Mouse (Mus musculus) heart, embryonic 16.5 days (tissue): ENCODE results near the gene Olfr12. TPM values are rescaled to one million over a fixed set of nuclear protein-coding genes. Genes with fewer than 3 reads are reported as not detected.

ENCODE experiments used
- ATAC-seq: fragments of 200-750 bp; cut with Nextera tagmentation; replicated peaks from 2 replicates; pipeline ENCODE4 v1.8.0; 2017; ENCODE audit warnings: moderate number of reproducible peaks; ENCODE audit not compliant: insufficient read depth, low FRiP score; ENCODE audit errors: extremely low read depth
- H3K27ac ChIP-seq: fragments of 300-500 bp; sonication (generic); 2 replicates; pipeline ENCODE4 v1.5.1; 2014; ENCODE audit warnings: mild to moderate bottlenecking, low read length, control low read depth, moderate library complexity
- H3K27me3 ChIP-seq: fragments of 300-500 bp; sonication (generic); 2 replicates; pipeline ENCODE4 v1.6.1; 2014; ENCODE audit warnings: low read length, mixed read lengths; ENCODE audit not compliant: control insufficient read depth, insufficient read depth
- H3K36me3 ChIP-seq: fragments of 300-500 bp; sonication (generic); 2 replicates; pipeline ENCODE4 v1.6.1; 2014; ENCODE audit not compliant: control insufficient read depth, insufficient read depth
- H3K4me1 ChIP-seq: fragments of 300-500 bp; sonication (generic); 2 replicates; pipeline ENCODE4 v1.6.1; 2014; ENCODE audit warnings: low read length, mixed read lengths; ENCODE audit not compliant: control insufficient read depth, insufficient read depth
- H3K4me2 ChIP-seq: fragments of 300-500 bp; sonication (generic); 2 replicates; pipeline ENCODE4 v1.6.1; 2014; ENCODE audit warnings: low read depth, mild to moderate bottlenecking, control low read depth, low read length
- H3K4me3 ChIP-seq: fragments of 300-500 bp; sonication (generic); 2 replicates; pipeline ENCODE4 v1.5.1; 2014; ENCODE audit warnings: mild to moderate bottlenecking, control low read depth, low read length
- H3K9ac ChIP-seq: fragments of 300-500 bp; sonication (generic); 2 replicates; pipeline ENCODE4 v1.6.1; 2014; ENCODE audit warnings: low read length, control low read depth
- H3K9me3 ChIP-seq: fragments of 300-500 bp; sonication (generic); replicated peaks from 2 replicates; pipeline ENCODE4 v1.6.1; 2016; ENCODE audit warnings: low read length; ENCODE audit not compliant: control insufficient read depth
- WGBS: fragments of 180-500 bp; shearing (Covaris S2); extraction: QIAGEN DNeasy Blood & Tissue Kit; methylation state at CpG from one replicate; pipeline ENCODE4 v1.1.7; 2014; 5-methylcytosine and 5-hydroxymethylcytosine counted together
- polyA plus RNA-seq: library from polyadenylated mRNA; unstranded; fragments of >200 nt; fragmentation: Nextera tagmentation; extraction: Ambion mirVana; gene quantifications from 2 replicates; pipeline ENCODE4 v1.2.1, GENCODE M21; 2015

Olfr12 gene
- polyA plus RNA-seq, 1 experiment from 2014 or later = not detected

DNA sequence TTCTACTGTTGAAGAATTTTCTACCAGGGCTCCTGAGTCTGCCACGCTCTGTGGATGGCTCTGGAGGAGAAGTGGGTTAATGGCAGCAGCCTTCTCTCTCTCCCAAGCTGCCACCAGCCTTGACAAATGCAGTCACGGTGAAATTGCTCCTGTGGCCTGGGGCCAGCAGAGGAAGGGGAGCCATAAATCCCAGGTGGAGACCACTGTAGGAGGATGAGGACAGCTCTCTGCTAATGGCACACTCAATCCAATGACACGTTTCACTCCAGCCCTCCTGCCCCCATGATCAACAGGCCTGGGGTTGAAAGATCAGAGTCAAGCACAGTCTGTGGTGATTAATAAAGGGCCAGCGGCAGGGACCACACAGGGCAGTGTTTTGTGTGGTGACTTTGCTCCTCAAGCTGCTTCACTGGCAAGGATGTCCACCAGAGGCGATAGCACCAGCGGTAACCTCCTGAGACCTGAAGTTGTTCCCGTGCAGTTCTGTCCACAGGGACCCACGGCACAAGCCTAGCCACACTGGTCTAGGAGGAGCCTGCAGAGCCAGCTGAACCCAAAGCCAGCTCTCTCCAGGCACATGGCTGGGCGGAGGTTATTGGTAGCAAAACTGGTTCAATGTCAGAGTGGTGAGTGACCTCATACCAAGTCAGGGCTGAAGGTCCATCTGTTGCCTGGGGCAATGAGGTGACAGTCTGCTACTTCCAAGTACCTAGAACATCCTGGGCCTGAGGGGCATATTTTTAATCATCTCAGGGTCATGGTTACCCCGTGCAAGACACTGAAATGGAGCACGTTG lies 39.6 kb downstream of the Olfr12 start:
- Histone ChIP-seq H3K27ac (no peak overlapping the region), H3K4me1 (no peaks in the 10 kb centered on the region), H3K27me3 (peaks cover 5% of the 10 kb centered on the region), H3K9me3 (no peaks in the 10 kb centered on the region), H3K9ac (no peak overlapping the region), H3K4me3 (no peak overlapping the region), H3K36me3 (no peaks in the 10 kb centered on the region), H3K4me2 (no peak overlapping the region)
- no peak for ATAC-seq
- WGBS = 71% methylated on average over 11 of the region's 11 CpGs

GRCm38 (mm10) chr1:92659392-92659791 lies 41.8 kb downstream of the Olfr12 start:
- no peak overlapping the region for H3K27ac ChIP-seq
- H3K9ac ChIP-seq = no peak overlapping the region
- no peaks in the 10 kb centered on the region for H3K36me3 ChIP-seq
- H3K4me2 ChIP-seq = no peak overlapping the region
- peaks cover 5% of the 10 kb centered on the region for H3K27me3 ChIP-seq
- H3K9me3 ChIP-seq = no peaks in the 10 kb centered on the region
- no peak for ATAC-seq
- WGBS = 32% methylated on average over 5 of the region's 5 CpGs
- H3K4me1 ChIP-seq = no peaks in the 10 kb centered on the region
- no peak overlapping the region for H3K4me3 ChIP-seq

- H3K27me3 ChIP-seq = no peaks in the 10 kb centered on the region; the same call in 1 of the 2 replicates
- 64% methylated on average over 6 of the region's 6 CpGs for WGBS
- H3K4me3 ChIP-seq = no peak overlapping the region
- H3K27ac ChIP-seq = no peak overlapping the region
- H3K4me2 ChIP-seq = no peak overlapping the region
- no peaks in the 10 kb centered on the region for H3K4me1 ChIP-seq
- H3K9ac ChIP-seq = no peak overlapping the region
- ATAC-seq = no peak
- no peaks in the 10 kb centered on the region for H3K36me3 ChIP-seq
- no peaks in the 10 kb centered on the region for H3K9me3 ChIP-seq
Measured at GRCm38 (mm10) chr1:92667106-92667505, 49.5 kb downstream of the Olfr12 start.

- no peak overlapping the region for H3K9ac ChIP-seq
Measured at GRCm38 (mm10) chr1:92669430-92669829, 51.8 kb downstream of the Olfr12 start.

DNA sequence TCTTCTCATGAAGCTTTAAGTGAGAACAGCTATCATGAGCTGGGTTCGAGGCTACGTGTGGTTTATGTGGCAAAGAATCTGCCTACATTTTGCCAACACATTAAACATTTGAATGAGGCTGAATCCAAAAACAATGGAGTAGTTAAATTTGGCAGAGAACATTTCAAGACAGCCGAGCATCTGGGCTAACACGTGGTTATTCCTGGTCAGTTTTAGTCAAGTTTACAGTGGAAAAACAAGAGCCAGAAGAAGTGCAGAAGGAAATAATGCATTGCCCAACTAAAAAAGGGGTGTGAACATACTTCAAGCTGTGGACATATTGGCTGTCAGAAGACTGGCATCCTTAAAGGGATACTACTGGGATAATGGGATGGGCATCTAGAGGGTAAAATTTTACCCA lies 53.7 kb downstream of the Olfr12 start:
- Histone ChIP-seq H3K4me2 (no peak overlapping the region), H3K4me1 (peaks cover 1% of the 10 kb centered on the region), H3K9me3 (no peaks in the 10 kb centered on the region), H3K27me3 (no peaks in the 10 kb centered on the region; the same call in 1 of the 2 replicates), H3K36me3 (no peaks in the 10 kb centered on the region), H3K4me3 (no peak overlapping the region), H3K9ac (no peak overlapping the region), H3K27ac (no peak overlapping the region)
- ATAC-seq = no peak
- 73% methylated on average over 4 of the region's 4 CpGs for WGBS

More at GRCm38 (mm10) chr1:92669430-92669829, 51.8 kb downstream of the Olfr12 start:
- H3K27me3 ChIP-seq = no peaks in the 10 kb centered on the region; the same call in 1 of the 2 replicates
- ATAC-seq = no peak
- no peak overlapping the region for H3K4me3 ChIP-seq
- 82% methylated on average over 3 of the region's 3 CpGs for WGBS
- no peaks in the 10 kb centered on the region for H3K4me1 ChIP-seq
- no peak overlapping the region for H3K27ac ChIP-seq
- H3K4me2 ChIP-seq = no peak overlapping the region
- no peaks in the 10 kb centered on the region for H3K9me3 ChIP-seq
- no peaks in the 10 kb centered on the region for H3K36me3 ChIP-seq

Other genes with a start within 250 kb of the Olfr12 start
- gene Ndufa10, start 143.9 kb upstream of the Olfr12 start, polyA plus RNA-seq = 654 and 684 TPM in 2 replicates
- gene Olfr1416, start 132.7 kb upstream of the Olfr12 start, polyA plus RNA-seq = not detected in 2 replicates
- not detected in 2 replicates for gene Olfr1415, start 121.7 kb upstream of the Olfr12 start, polyA plus RNA-seq
- gene Olfr1414, start 99.1 kb upstream of the Olfr12 start, polyA plus RNA-seq = not detected in 2 replicates
- gene Olfr1413, start 46.5 kb upstream of the Olfr12 start, polyA plus RNA-seq = not detected in 2 replicates
- gene Olfr1412, start 32.0 kb upstream of the Olfr12 start, polyA plus RNA-seq = not detected in 2 replicates
- not detected in 2 replicates for gene Olfr1411, start 23.4 kb upstream of the Olfr12 start, polyA plus RNA-seq
- gene Olfr1410, start 12.0 kb upstream of the Olfr12 start, polyA plus RNA-seq = not detected in 2 replicates
- gene Cops9, start 24.2 kb downstream of the Olfr12 start, polyA plus RNA-seq = 342 and 383 TPM in 2 replicates
- 0.24 and 0.47 TPM in 2 replicates for gene Otos, start 31.1 kb downstream of the Olfr12 start, polyA plus RNA-seq
- 68.0 and 70.4 TPM in 2 replicates for gene Gpc1, start 213.9 kb downstream of the Olfr12 start, polyA plus RNA-seq